Mouse (Mus musculus) bone marrow macrophage, adult 2 months (primary cell): ENCODE measurements around the gene Bod1l.

Source experiments
- CTCF ChIP-seq: IDR thresholded peaks from 2 replicates; pipeline ENCODE4 v1.5.1; 2012; ENCODE audit warnings: low read depth, mild to moderate bottlenecking, low read length, moderate library complexity
- POLR2A ChIP-seq: IDR thresholded peaks from 2 replicates; pipeline ENCODE4 v1.6.1; 2012; ENCODE audit warnings: mild to moderate bottlenecking, low read depth, low read length, borderline replicate concordance

GRCm38 (mm10) chr5:41820530-41820929 lies 23.6 kb downstream of the Bod1l start:
- no peak for TF ChIP-seq CTCF
- no peak for TF ChIP-seq POLR2A
